Mouse (Mus musculus) cerebellum, adult 2 months (tissue): ENCODE data around the gene Pex5.
"Not testable (repeated sequence)": the region's sequence is repeated elsewhere in the genome, so short reads cannot be mapped to it uniquely, and the experiment has no call there.

Experiments
- CTCF ChIP-seq: fragments of 200-500 bp; IDR thresholded peaks from 2 replicates; pipeline ENCODE4 v1.5.1; 2011; ENCODE audit warnings: low read depth, mild to moderate bottlenecking, control low read depth, low read length, moderate library complexity, borderline replicate concordance; ENCODE audit not compliant: insufficient read depth
- POLR2A ChIP-seq: fragments of 200-500 bp; IDR thresholded peaks from 2 replicates; pipeline ENCODE4 v1.6.1; 2011; ENCODE audit warnings: low read length, control low read depth, borderline replicate concordance; ENCODE audit not compliant: insufficient read depth

- not testable (repeated sequence) for TF ChIP-seq CTCF, POLR2A
Observed at GRCm38 (mm10) chr6:124394991-124395390, 19.9 kb downstream of the Pex5 start.
